19 mouse cellular contexts compared by ENCODE assay signal in the genomic region with DNA sequence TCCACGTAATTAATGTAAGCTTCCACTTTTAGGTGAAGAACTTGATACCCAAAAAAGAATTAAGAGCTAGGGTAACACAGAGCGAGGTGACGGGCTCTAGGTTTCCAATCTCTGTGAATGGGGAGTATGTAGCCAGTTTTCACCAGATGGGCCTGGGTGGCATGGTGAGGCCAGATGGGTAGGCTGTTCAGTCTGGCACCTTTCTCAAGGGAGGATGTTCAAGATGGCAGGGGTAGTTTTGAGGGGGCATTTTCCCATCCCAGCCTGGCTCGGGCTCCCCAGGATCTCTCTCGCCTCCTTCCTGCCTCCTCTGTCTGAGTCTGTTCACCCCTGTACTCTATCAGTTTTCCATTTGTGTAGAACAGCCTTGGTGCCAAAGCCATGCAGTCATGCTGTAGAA.
DNase-seq lines count a peak whose midpoint lies in the region; ATAC-seq and TF ChIP-seq lines count a peak whose summit lies in the region.
"Had no signal": no experiment of that assay in that cellular context is flagged by ENCODE, and none has a peak within 500 bp of the region (broad histone marks: within the 10 kb centered on the region; RNA-seq: fewer than 3 reads in every experiment).

No protein-coding gene starts in this region.

- TF ChIP-seq CTCF in brain, embryonic 14.5 days (IDR thresholded peaks at IDR 0.05; ENCODE audit: borderline replicate concordance, extremely low read depth, insufficient read depth, insufficient read length), result no peak
- no peak for TF ChIP-seq CTCF in forebrain, postnatal 0 days (IDR thresholded peaks at IDR 0.05; ENCODE audit: low read depth)
- no peak for TF ChIP-seq CTCF in lung, postnatal 0 days (IDR thresholded peaks at IDR 0.05)

- WGBS in forebrain, embryonic 15.5 days, result 57% methylated on average over 5 of the region's 5 CpGs
- WGBS in forebrain, embryonic 12.5 days, result 94% methylated on average over 5 of the region's 5 CpGs
- 63% methylated on average over 5 of the region's 5 CpGs for WGBS in forebrain, postnatal 0 days
- 98% methylated on average over 5 of the region's 5 CpGs for WGBS in lung, postnatal 0 days

- H3K27me3 ChIP-seq in forebrain, embryonic 15.5 days, result no peaks in the 10 kb centered on the region
- peaks cover 7% of the 10 kb centered on the region; the same call in 1 of the 2 replicates for H3K27me3 ChIP-seq in forebrain, embryonic 12.5 days
- H3K27me3 ChIP-seq in forebrain, postnatal 0 days (ENCODE audit: insufficient read depth, low read length), result no peaks in the 10 kb centered on the region
- H3K27me3 ChIP-seq in lung, postnatal 0 days (replicated peaks; ENCODE audit: insufficient read depth, low read length), result no peaks in the 10 kb centered on the region
- H3K27me3 ChIP-seq: embryonic facial prominence, embryonic 15.5 days; intestine, embryonic 15.5 days had no signal

- no peaks in the 10 kb centered on the region for H3K36me3 ChIP-seq in forebrain, embryonic 15.5 days
- no peaks in the 10 kb centered on the region for H3K36me3 ChIP-seq in forebrain, embryonic 12.5 days (replicated peaks)
- H3K36me3 ChIP-seq in forebrain, postnatal 0 days (ENCODE audit: insufficient read depth), result no peaks in the 10 kb centered on the region
- no peaks in the 10 kb centered on the region for H3K36me3 ChIP-seq in lung, postnatal 0 days (ENCODE audit: insufficient read depth, low read length)
- H3K36me3 ChIP-seq: embryonic facial prominence, embryonic 15.5 days; heart, embryonic 12.5 days; hindbrain, embryonic 10.5 days; intestine, embryonic 15.5 days had no signal

- DNase-seq in brain, embryonic 14.5 days (ENCODE audit: low read depth), result peak; percentile 82
- DNase-seq in forebrain, postnatal 0 days, result peak; percentile 60
- DNase-seq in lung, postnatal 0 days (ENCODE audit: low spot score), result no peak
- DNase-seq in kidney, postnatal 36 days, result no peak
- DNase-seq: adrenal gland, adult 2 months; adrenal gland, postnatal 25 days; cerebellum, adult 11-12 months; cerebellum, adult 9-11 months; embryo, embryonic 11 days; gastrocnemius, adult 2 months; gastrocnemius, postnatal 25 days had no signal

- H3K27ac ChIP-seq in forebrain, embryonic 15.5 days (replicated peaks), result peak overlapping the region; percentile 77
- no peak overlapping the region for H3K27ac ChIP-seq in forebrain, embryonic 12.5 days
- H3K27ac ChIP-seq in forebrain, postnatal 0 days (ENCODE audit: low read depth, low read length), result peak overlapping the region; percentile 50; the same call in 1 of the 2 replicates
- no peak overlapping the region for H3K27ac ChIP-seq in lung, postnatal 0 days (ENCODE audit: low read length)
- H3K27ac ChIP-seq: embryonic facial prominence, embryonic 15.5 days; gastrocnemius, adult 2 months; hindbrain, embryonic 10.5 days; hindbrain, embryonic 14.5 days; intestine, embryonic 15.5 days had no signal

- peak; percentile 78 for ATAC-seq in forebrain, embryonic 15.5 days (replicated peaks)
- ATAC-seq in forebrain, embryonic 12.5 days (ENCODE audit: low FRiP score), result no peak
- ATAC-seq in forebrain, postnatal 0 days, result peak; percentile 58
- ATAC-seq in lung, postnatal 0 days, result no peak
- ATAC-seq: intestine, embryonic 15.5 days had no signal

- H3K4me1 ChIP-seq in forebrain, embryonic 15.5 days, result peaks cover 30% of the 10 kb centered on the region
- H3K4me1 ChIP-seq in forebrain, embryonic 12.5 days, result peaks cover 12% of the 10 kb centered on the region; the same call in 1 of the 2 replicates
- H3K4me1 ChIP-seq in forebrain, postnatal 0 days (ENCODE audit: insufficient read depth), result peaks cover 16% of the 10 kb centered on the region
- no peaks in the 10 kb centered on the region for H3K4me1 ChIP-seq in lung, postnatal 0 days (ENCODE audit: insufficient read depth, low read depth, low read length)
- H3K4me1 ChIP-seq: heart, embryonic 12.5 days; hindbrain, embryonic 10.5 days had no signal

- TF ChIP-seq EP300 in lung, postnatal 0 days (IDR thresholded peaks at IDR 0.05), result no peak

- no peak for TF ChIP-seq POLR2A in brain, embryonic 14.5 days (IDR thresholded peaks at IDR 0.05; ENCODE audit: borderline replicate concordance, extremely low read depth, insufficient read depth, insufficient read length, poor library complexity, severe bottlenecking)

- H3K9ac ChIP-seq in forebrain, embryonic 15.5 days (replicated peaks), result no peak overlapping the region
- no peak overlapping the region for H3K9ac ChIP-seq in forebrain, embryonic 12.5 days
- H3K9ac ChIP-seq in forebrain, postnatal 0 days, result no peak overlapping the region
- H3K9ac ChIP-seq in lung, postnatal 0 days (replicated peaks; ENCODE audit: low read depth), result no peak overlapping the region
- H3K9ac ChIP-seq: embryonic facial prominence, embryonic 15.5 days; heart, embryonic 12.5 days; hindbrain, embryonic 14.5 days; intestine, embryonic 15.5 days had no signal

- no peaks in the 10 kb centered on the region for H3K9me3 ChIP-seq in forebrain, embryonic 15.5 days
- H3K9me3 ChIP-seq in forebrain, embryonic 12.5 days, result no peaks in the 10 kb centered on the region
- no peaks in the 10 kb centered on the region for H3K9me3 ChIP-seq in forebrain, postnatal 0 days (ENCODE audit: low read length)
- no peaks in the 10 kb centered on the region for H3K9me3 ChIP-seq in lung, postnatal 0 days (ENCODE audit: low read length)
- H3K9me3 ChIP-seq: embryonic facial prominence, embryonic 15.5 days; heart, embryonic 12.5 days; hindbrain, embryonic 10.5 days; intestine, embryonic 15.5 days had no signal

- H3K4me3 ChIP-seq in forebrain, embryonic 15.5 days, result no peak overlapping the region
- H3K4me3 ChIP-seq in forebrain, embryonic 12.5 days (replicated peaks), result no peak overlapping the region
- H3K4me3 ChIP-seq in forebrain, postnatal 0 days (ENCODE audit: low read depth, low read length), result no peak overlapping the region
- H3K4me3 ChIP-seq in lung, postnatal 0 days (ENCODE audit: low read depth, low read length), result no peak overlapping the region
- H3K4me3 ChIP-seq: embryonic facial prominence, embryonic 15.5 days; erythroblast, embryonic 14.5 days; gastrocnemius, adult 2 months; heart, embryonic 12.5 days; hindbrain, embryonic 10.5 days; intestine, embryonic 15.5 days had no signal

- H3K4me2 ChIP-seq in forebrain, embryonic 15.5 days (replicated peaks), result no peak overlapping the region
- H3K4me2 ChIP-seq in forebrain, embryonic 12.5 days, result no peak overlapping the region
- H3K4me2 ChIP-seq in forebrain, postnatal 0 days (ENCODE audit: low read depth), result no peak overlapping the region
- no peak overlapping the region for H3K4me2 ChIP-seq in lung, postnatal 0 days (replicated peaks; ENCODE audit: low read depth, low read length)
- H3K4me2 ChIP-seq: embryonic facial prominence, embryonic 15.5 days; heart, embryonic 12.5 days; hindbrain, embryonic 14.5 days; intestine, embryonic 15.5 days had no signal

Comparison
In these comparisons a context has a peak if more than half of its experiments do, and no peak if none do; other contexts are left out.
1. ATAC-seq: peak in forebrain, embryonic 15.5 days (single experiment) and forebrain, postnatal 0 days (single experiment); none in forebrain, embryonic 12.5 days (single experiment) and lung, postnatal 0 days (single experiment).
2. H3K27ac ChIP-seq: peak in forebrain, embryonic 15.5 days (single experiment) and forebrain, postnatal 0 days (single experiment); none in forebrain, embryonic 12.5 days (single experiment) and lung, postnatal 0 days (single experiment).
3. DNase-seq: peak in brain, embryonic 14.5 days (single experiment) and forebrain, postnatal 0 days (single experiment); none in lung, postnatal 0 days (single experiment) and kidney, postnatal 36 days (0 of 2).